Mouse (Mus musculus) heart, postnatal 0 days (tissue): Measurements from ENCODE around the gene Olfr1432. TPM values are rescaled to one million over a fixed set of nuclear protein-coding genes. Genes with fewer than 3 reads are reported as not detected.
"Not testable (repeated sequence)": the region's sequence is repeated elsewhere in the genome, so short reads cannot be mapped to it uniquely, and the experiment has no call there.

ENCODE experiments used
- ATAC-seq: fragments of 200-750 bp; cut with Nextera tagmentation; 2 replicates; pipeline ENCODE4 v1.8.0; 2017; ENCODE audit warnings: low read depth, moderate number of reproducible peaks, moderate library complexity; ENCODE audit not compliant: insufficient read depth
- DNase-seq: peaks from one replicate; pipeline ENCODE4 v3.0.0-alpha.2; 2016; ENCODE audit warnings: low spot score
- H3K27ac ChIP-seq: fragments of 300-500 bp; sonication (generic); 2 replicates; pipeline ENCODE4 v1.5.1; 2014; ENCODE audit warnings: low read depth, mild to moderate bottlenecking
- H3K27me3 ChIP-seq: fragments of 300-500 bp; sonication (generic); 2 replicates; pipeline ENCODE4 v1.6.1; 2014; ENCODE audit warnings: low read length, mixed read lengths; ENCODE audit not compliant: control insufficient read depth, insufficient read depth
- H3K36me3 ChIP-seq: fragments of 300-500 bp; sonication (generic); replicated peaks from 2 replicates; pipeline ENCODE4 v1.6.1; 2014; ENCODE audit warnings: low read length, mixed read lengths; ENCODE audit not compliant: control insufficient read depth, insufficient read depth
- H3K4me1 ChIP-seq: fragments of 300-500 bp; sonication (generic); 2 replicates; pipeline ENCODE4 v1.6.1; 2014; ENCODE audit warnings: antibody characterized with exemption; ENCODE audit not compliant: control insufficient read depth, insufficient read depth
- H3K4me2 ChIP-seq: fragments of 300-500 bp; sonication (generic); 2 replicates; pipeline ENCODE4 v1.6.1; 2014; ENCODE audit warnings: low read depth, mild to moderate bottlenecking, low read length, moderate library complexity
- H3K4me3 ChIP-seq: fragments of 300-500 bp; sonication (generic); 2 replicates; pipeline ENCODE4 v1.5.1; 2014; ENCODE audit warnings: low read depth, low read length
- H3K9ac ChIP-seq: fragments of 300-500 bp; sonication (generic); replicated peaks from 2 replicates; pipeline ENCODE4 v1.6.1; 2014; ENCODE audit warnings: low read depth, low read length, mixed read lengths
- H3K9me3 ChIP-seq: fragments of 300-500 bp; sonication (generic); replicated peaks from 2 replicates; pipeline ENCODE4 v1.6.1; 2016; ENCODE audit warnings: low read length; ENCODE audit not compliant: control insufficient read depth
- CTCF ChIP-seq: IDR thresholded peaks from 2 replicates; pipeline ENCODE4 v1.5.1; 2016; ENCODE audit warnings: antibody characterized with exemption, control low read depth, low read depth
- EP300 ChIP-seq: IDR thresholded peaks from 2 replicates; pipeline ENCODE4 v1.6.1; 2016; ENCODE audit warnings: antibody characterized with exemption, low read depth
- WGBS: fragments of 180-500 bp; shearing (Covaris S2); extraction: QIAGEN DNeasy Blood & Tissue Kit; methylation state at CpG from one replicate; pipeline ENCODE4 v1.1.7; 2014; 5-methylcytosine and 5-hydroxymethylcytosine counted together
- polyA plus RNA-seq: library from polyadenylated mRNA; unstranded; fragments of >200 nt; fragmentation: Nextera tagmentation; extraction: Ambion mirVana; gene quantifications from 2 replicates; pipeline ENCODE4 v1.2.1, GENCODE M21; 2015
- total RNA-seq: library from RNA; depleted of rRNA; stranded (reverse); fragments of >200 nt; gene quantifications from 2 replicates; pipeline ENCODE4 v1.2.3, GENCODE M21; 2014; ENCODE audit warnings: low replicate concordance; rRNA removed

Gene Olfr1432
- total RNA-seq = not detected in 2 replicates
- not detected in 2 replicates for polyA plus RNA-seq

- not testable (repeated sequence) for H3K4me1 ChIP-seq, ATAC-seq, H3K4me2 ChIP-seq, H3K27ac ChIP-seq, H3K27me3 ChIP-seq, H3K4me3 ChIP-seq, H3K9me3 ChIP-seq, DNase-seq, H3K9ac ChIP-seq, H3K36me3 ChIP-seq
Observed at GRCm38 (mm10) chr19:12232496-12232895, at the start of gene Olfr1432. Olfr1432 (minus strand) TSS chr19:12232596.

GRCm38 (mm10) chr19:12279554-12279953 lies 47.2 kb upstream of the Olfr1432 start, which contains the start of gene Olfr1434:
Olfr1434 (plus strand) TSS chr19:12279854.
- Histone ChIP-seq H3K9me3 (no peaks in the 10 kb centered on the region), H3K27ac (no peak within 1 kb of the TSS), H3K4me3 (no peak within 1 kb of the TSS), H3K27me3 (no peaks in the 10 kb centered on the region), H3K4me1 (no peaks in the 10 kb centered on the region), H3K9ac (no peak within 1 kb of the TSS), H3K36me3 (no peaks in the 10 kb centered on the region), H3K4me2 (no peak within 1 kb of the TSS)
- no peak for TF ChIP-seq EP300
- TF ChIP-seq CTCF = no peak
- 51% methylated on average over 2 of the region's 2 CpGs for WGBS
- ATAC-seq = no peak
- no peak for DNase-seq

DNA sequence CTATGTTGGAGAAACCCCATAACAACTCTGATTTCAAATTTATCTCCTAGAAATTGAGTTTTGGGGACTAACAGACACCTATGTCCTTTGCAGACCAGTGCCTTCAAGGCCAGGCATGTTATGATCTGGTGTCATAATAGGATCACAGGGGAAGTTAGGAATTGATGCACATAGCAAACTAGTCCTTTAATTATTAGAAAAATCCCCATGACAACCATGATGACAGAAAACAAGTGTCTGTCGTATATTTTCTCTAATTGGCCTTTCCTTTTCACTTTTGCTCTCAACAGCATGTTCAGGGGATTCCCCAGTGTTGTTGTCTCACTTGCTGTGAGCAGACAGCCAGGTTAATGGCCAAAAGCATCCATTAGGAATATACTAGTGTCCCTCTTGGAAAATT lies 28.3 kb upstream of the Olfr1432 start, which contains the start of gene Olfr235:
Gene Olfr235 (plus strand): TSS at position 301 of the 400 bp plus-strand sequence.
- Histone ChIP-seq H3K4me1 (no peaks in the 10 kb centered on the region), H3K9me3 (no peaks in the 10 kb centered on the region), H3K27ac (no peak within 1 kb of the TSS), H3K36me3 (no peaks in the 10 kb centered on the region), H3K4me3 (no peak within 1 kb of the TSS), H3K27me3 (no peaks in the 10 kb centered on the region), H3K9ac (no peak within 1 kb of the TSS), H3K4me2 (no peak within 1 kb of the TSS)
- TF ChIP-seq CTCF (no peak), EP300 (no peak)
- no peak for ATAC-seq
- WGBS = 45% methylated on average over 1 of the region's 1 CpGs
- no peak for DNase-seq

- ATAC-seq = no peak
Observed at GRCm38 (mm10) chr19:12241559-12241958, 9.2 kb upstream of the Olfr1432 start, which contains the start of gene Olfr262. Olfr262 (minus strand) TSS chr19:12241659.

DNA sequence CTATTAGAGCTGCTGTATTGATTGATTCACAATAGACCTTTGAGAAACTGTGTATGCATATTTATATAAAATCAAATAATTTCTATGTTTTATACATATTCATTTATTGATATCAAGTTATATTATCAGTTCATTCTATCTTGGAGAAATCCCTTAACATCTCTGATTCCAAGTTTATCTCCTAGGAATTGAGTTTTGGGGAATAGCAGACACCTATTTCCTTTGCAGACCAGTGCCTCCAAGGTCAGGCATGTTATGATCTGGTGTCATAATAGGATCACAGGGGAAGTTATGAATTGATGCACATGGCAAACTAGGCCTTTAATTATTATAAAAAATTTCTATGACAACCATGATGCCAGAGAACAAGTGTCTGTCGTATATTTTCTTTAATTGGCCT lies 32.1 kb downstream of the Olfr1432 start, which contains the start of gene Olfr1431:
Gene Olfr1431 (plus strand): TSS at position 301 of the 400 bp plus-strand sequence.
- Histone ChIP-seq H3K9me3 (no peaks in the 10 kb centered on the region), H3K27me3 (no peaks in the 10 kb centered on the region)
- no peak for DNase-seq

More at GRCm38 (mm10) chr19:12241559-12241958, 9.2 kb upstream of the Olfr1432 start, which contains the start of gene Olfr262:
- Histone ChIP-seq H3K27ac (no peak within 1 kb of the TSS), H3K4me3 (no peak within 1 kb of the TSS), H3K9ac (no peak within 1 kb of the TSS), H3K27me3 (no peaks in the 10 kb centered on the region), H3K4me2 (no peak within 1 kb of the TSS), H3K9me3 (no peaks in the 10 kb centered on the region), H3K36me3 (no peaks in the 10 kb centered on the region), H3K4me1 (no peaks in the 10 kb centered on the region)
- 67% methylated on average over 1 of the region's 1 CpGs for WGBS
- no peak for TF ChIP-seq CTCF
- no peak for TF ChIP-seq EP300
- DNase-seq = no peak

GRCm38 (mm10) chr19:12199076-12199475 lies 33.3 kb downstream of the Olfr1432 start:
- H3K9ac ChIP-seq, ATAC-seq, H3K4me1 ChIP-seq, H3K36me3 ChIP-seq, H3K27ac ChIP-seq, H3K27me3 ChIP-seq, H3K9me3 ChIP-seq, DNase-seq, H3K4me3 ChIP-seq, H3K4me2 ChIP-seq: not testable (repeated sequence)
- 76% methylated on average over 4 of the region's 4 CpGs for WGBS

More for the DNA sequence above, 32.1 kb downstream of the Olfr1432 start, which contains the start of gene Olfr1431:
- Histone ChIP-seq H3K4me3 (no peak within 1 kb of the TSS), H3K4me1 (no peaks in the 10 kb centered on the region), H3K27ac (no peak within 1 kb of the TSS), H3K36me3 (no peaks in the 10 kb centered on the region), H3K4me2 (no peak within 1 kb of the TSS), H3K9ac (no peak within 1 kb of the TSS)
- ATAC-seq = no peak
- 51% methylated on average over 1 of the region's 1 CpGs for WGBS
- TF ChIP-seq EP300 (no peak), CTCF (no peak)

Other genes with a start within 250 kb of the Olfr1432 start
- not detected in 2 replicates for gene Olfr1423, start 191.3 kb downstream of the Olfr1432 start, total RNA-seq
- gene Olfr1423, start 191.3 kb downstream of the Olfr1432 start, polyA plus RNA-seq = not detected in 2 replicates
- not detected in 2 replicates for gene Olfr1424, start 169.9 kb downstream of the Olfr1432 start, total RNA-seq
- gene Olfr1424, start 169.9 kb downstream of the Olfr1432 start, polyA plus RNA-seq = not detected in 2 replicates
- gene Olfr1425, start 154.9 kb downstream of the Olfr1432 start, total RNA-seq = not detected in 2 replicates
- gene Olfr1425, start 154.9 kb downstream of the Olfr1432 start, polyA plus RNA-seq = not detected in 2 replicates
- gene Olfr1426, start 140.6 kb downstream of the Olfr1432 start, total RNA-seq = not detected in 2 replicates
- gene Olfr1426, start 140.6 kb downstream of the Olfr1432 start, polyA plus RNA-seq = not detected in 2 replicates
- gene Olfr1427, start 129.3 kb downstream of the Olfr1432 start, total RNA-seq = not detected in 2 replicates
- gene Olfr1427, start 129.3 kb downstream of the Olfr1432 start, polyA plus RNA-seq = not detected in 2 replicates
- gene Olfr1428, start 116.7 kb downstream of the Olfr1432 start, total RNA-seq = not detected in 2 replicates
- gene Olfr1428, start 116.7 kb downstream of the Olfr1432 start, polyA plus RNA-seq = not detected in 2 replicates
- gene Olfr76, start 109.4 kb downstream of the Olfr1432 start, total RNA-seq = not detected in 2 replicates
- gene Olfr76, start 109.4 kb downstream of the Olfr1432 start, polyA plus RNA-seq = not detected in 2 replicates
- not detected in 2 replicates for gene Olfr1555-ps1, start 62.5 kb downstream of the Olfr1432 start, total RNA-seq
- not detected in 2 replicates for gene Olfr1555-ps1, start 62.5 kb downstream of the Olfr1432 start, polyA plus RNA-seq
- not detected in 2 replicates for gene Olfr1431, start 32.0 kb downstream of the Olfr1432 start, total RNA-seq
- gene Olfr1431, start 32.0 kb downstream of the Olfr1432 start, polyA plus RNA-seq = not detected in 2 replicates
- not detected in 2 replicates for gene Olfr262, start 9.1 kb upstream of the Olfr1432 start, total RNA-seq
- gene Olfr262, start 9.1 kb upstream of the Olfr1432 start, polyA plus RNA-seq = not detected in 2 replicates
- gene Olfr235, start 28.4 kb upstream of the Olfr1432 start, total RNA-seq = not detected in 2 replicates
- not detected in 2 replicates for gene Olfr235, start 28.4 kb upstream of the Olfr1432 start, polyA plus RNA-seq
- gene Olfr1434, start 47.3 kb upstream of the Olfr1432 start, total RNA-seq = not detected in 2 replicates
- gene Olfr1434, start 47.3 kb upstream of the Olfr1432 start, polyA plus RNA-seq = not detected in 2 replicates
- not detected in 2 replicates for gene Olfr1436, start 66.5 kb upstream of the Olfr1432 start, total RNA-seq
- not detected in 2 replicates for gene Olfr1436, start 66.5 kb upstream of the Olfr1432 start, polyA plus RNA-seq
- gene Olfr1437, start 92.5 kb upstream of the Olfr1432 start, total RNA-seq = not detected in 2 replicates
- not detected in 2 replicates for gene Olfr1437, start 92.5 kb upstream of the Olfr1432 start, polyA plus RNA-seq
- gene Olfr1438-ps1, start 103.3 kb upstream of the Olfr1432 start, total RNA-seq = not detected in 2 replicates
- not detected in 2 replicates for gene Olfr1438-ps1, start 103.3 kb upstream of the Olfr1432 start, polyA plus RNA-seq
- gene Olfr1440, start 154.7 kb upstream of the Olfr1432 start, total RNA-seq = not detected in 2 replicates
- not detected in 2 replicates for gene Olfr1440, start 154.7 kb upstream of the Olfr1432 start, polyA plus RNA-seq
- not detected in 2 replicates for gene Olfr1441, start 184.8 kb upstream of the Olfr1432 start, total RNA-seq
- gene Olfr1441, start 184.8 kb upstream of the Olfr1432 start, polyA plus RNA-seq = not detected in 2 replicates
- gene Pfpl, start 195.3 kb upstream of the Olfr1432 start, total RNA-seq = not detected in 2 replicates
- not detected in 2 replicates for gene Pfpl, start 195.3 kb upstream of the Olfr1432 start, polyA plus RNA-seq
- gene Mpeg1, start 228.2 kb upstream of the Olfr1432 start, total RNA-seq = 0.46 and 3.6 TPM in 2 replicates
- gene Mpeg1, start 228.2 kb upstream of the Olfr1432 start, polyA plus RNA-seq = 0.36 and 0.37 TPM in 2 replicates